Mouse (Mus musculus) bone marrow, adult 2 months (tissue): ENCODE data around the gene Cnp.

Experiments used
- CTCF ChIP-seq: fragments of 200-500 bp; IDR thresholded peaks from 2 replicates; pipeline ENCODE4 v1.5.1; 2011; ENCODE audit warnings: low read length, control low read depth; ENCODE audit not compliant: control insufficient read depth, insufficient read depth
- POLR2A ChIP-seq: fragments of 200-500 bp; IDR thresholded peaks from 2 replicates; pipeline ENCODE4 v1.6.1; 2011; ENCODE audit warnings: low read depth, mild to moderate bottlenecking, control low read depth, low read length, borderline replicate concordance; ENCODE audit not compliant: control insufficient read depth

DNA sequence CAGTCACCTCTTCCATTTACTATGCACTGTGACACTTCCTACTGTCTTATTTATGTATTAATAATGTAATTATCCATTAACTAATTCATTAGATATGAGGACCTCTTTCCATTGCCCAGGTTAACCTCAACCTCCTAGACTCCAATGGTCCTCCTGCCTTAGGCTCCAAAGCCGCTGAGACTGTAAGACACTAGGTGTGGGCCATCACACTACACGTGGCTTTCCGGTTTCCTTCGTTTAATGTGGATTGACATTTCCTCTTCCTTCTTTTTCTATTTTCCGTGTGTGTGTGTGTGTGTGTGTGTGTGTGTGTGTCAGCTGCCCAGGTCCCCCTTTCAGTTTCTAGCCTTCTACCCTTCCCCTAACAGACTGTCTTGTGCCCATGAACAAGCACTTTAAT is 7.5 kb upstream of the Cnp start:
- TF ChIP-seq POLR2A (no peak), CTCF (no peak)
